Mouse (Mus musculus): ENCODE data around the gene Zfp92. TPM values are rescaled to one million over a fixed set of nuclear protein-coding genes. Genes with fewer than 3 reads are reported as not detected.

Gene Zfp92
- total RNA-seq (2023): not detected in 2 replicates

GRCm38 (mm10) chrX:73410880-73411517 is at the start of gene Zfp92:
TSS of gene Zfp92 (plus strand) at chrX:73411096.

GRCm38 (mm10) chrX:73398636-73399035 is 12.3 kb upstream of the Zfp92 start, which contains the start of gene Gm18336:
TSS of gene Gm18336 (minus strand) at chrX:73398736.

GRCm38 (mm10) chrX:73435252-73435651 is 24.4 kb downstream of the Zfp92 start, which contains the start of gene Trex2:
TSS of gene Trex2 (minus strand) at chrX:73435344.

DNA sequence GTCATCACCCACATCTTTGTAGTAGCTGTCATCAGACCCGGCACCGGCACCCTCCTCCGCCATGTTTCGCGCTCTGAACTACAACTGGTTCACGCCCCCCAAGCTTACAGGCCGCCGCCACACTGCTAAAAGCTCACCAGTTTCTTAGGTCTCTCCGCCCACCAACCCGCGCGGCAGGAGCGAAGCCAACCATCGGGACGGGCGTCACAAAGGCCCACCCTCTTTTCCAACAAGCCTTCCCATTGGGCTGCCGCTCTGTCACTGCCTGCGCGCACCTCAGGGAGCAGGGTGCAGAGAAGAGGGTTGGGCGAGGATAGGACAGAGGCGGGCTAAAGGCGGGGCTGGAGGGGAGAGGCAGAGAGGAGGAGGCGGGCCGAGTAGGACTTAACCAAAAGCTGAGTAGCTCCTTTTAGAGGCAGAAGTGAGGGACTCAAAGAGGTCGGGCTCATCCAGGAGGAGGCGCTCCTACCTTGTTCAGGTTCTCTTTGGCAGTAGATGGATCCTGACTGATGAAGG is 48.0 kb downstream of the Zfp92 start, which contains the start of gene Haus7:
Gene Haus7, minus strand, starts transcription at position 168 of the 516 bp plus-strand sequence.

Other genes with a start within 250 kb of the Zfp92 start
- not detected in 2 replicates for gene Spin2d, start 234.1 kb upstream of the Zfp92 start, total RNA-seq (2023)
- gene Xlr3b, start 218.9 kb upstream of the Zfp92 start, total RNA-seq (2023): 0.39 and 0.88 TPM in 2 replicates
- gene Xlr4b, start 196.8 kb upstream of the Zfp92 start, total RNA-seq (2023): 0.88 and 2.2 TPM in 2 replicates
- 4.8 TPM in 2 replicates for gene F8a, start 182.8 kb upstream of the Zfp92 start, total RNA-seq (2023)
- gene Xlr4c, start 168.0 kb upstream of the Zfp92 start, total RNA-seq (2023): 0.84 TPM in 1 of 2 replicates, not detected in the other
- not detected in 2 replicates for gene Xlr3c, start 145.7 kb upstream of the Zfp92 start, total RNA-seq (2023)
- gene Xlr5a, start 118.1 kb upstream of the Zfp92 start, total RNA-seq (2023): not detected in 2 replicates
- not detected in 2 replicates for gene Xlr5c, start 118.1 kb upstream of the Zfp92 start, total RNA-seq (2023)
- not detected in 2 replicates for gene Gm45015, start 74.3 kb upstream of the Zfp92 start, total RNA-seq (2023)
- 6.1 and 10.9 TPM in 2 replicates for gene Zfp275, start 68.5 kb upstream of the Zfp92 start, total RNA-seq (2023)
- gene Gm18336, start 12.4 kb upstream of the Zfp92 start, total RNA-seq (2023): not detected in 2 replicates
- gene Trex2, start 24.2 kb downstream of the Zfp92 start, total RNA-seq (2023): not detected in 2 replicates
- 9.1 and 9.4 TPM in 2 replicates for gene Haus7, start 47.9 kb downstream of the Zfp92 start, total RNA-seq (2023)
- 2.6 and 3.3 TPM in 2 replicates for gene Bgn, start 72.5 kb downstream of the Zfp92 start, total RNA-seq (2023)
- gene Atp2b3, start 92.0 kb downstream of the Zfp92 start, total RNA-seq (2023): not detected in 2 replicates
- not detected in 2 replicates for gene Dusp9, start 228.3 kb downstream of the Zfp92 start, total RNA-seq (2023)
- gene Pnck, start 249.0 kb downstream of the Zfp92 start, total RNA-seq (2023): not detected in 2 replicates